Mouse (Mus musculus): ENCODE results near the gene Tmem235.
"Not testable (repeated sequence)": the region's sequence is repeated elsewhere in the genome, so short reads cannot be mapped to it uniquely, and the experiment has no call there.

Gene Tmem235

GRCm38 (mm10) chr11:117860601-117861000 is at the start of gene Tmem235:
TSS of gene Tmem235 (plus strand) at chr11:117860752.
- in situ Hi-C loops (cut with MboI; ENCODE audit: low sequenced_read_pairs): loop anchor here (10.0 to 25.0 kb wide), 2 partner anchors 234 to 352 kb away; no protein-coding TSS in a partner anchor

- in situ Hi-C loops (cut with MboI; ENCODE audit: low sequenced_read_pairs): no loop called here
Observed at GRCm38 (mm10) chr11:117813867-117814266, 46.7 kb upstream of the Tmem235 start.

GRCm38 (mm10) chr11:117814704-117815366 is 45.7 kb upstream of the Tmem235 start:
- in situ Hi-C loops (cut with MboI; ENCODE audit: low sequenced_read_pairs): no loop called here

- in situ Hi-C loops (cut with MboI; ENCODE audit: low sequenced_read_pairs): not testable (repeated sequence)
Observed at GRCm38 (mm10) chr11:117815850-117816249, 44.7 kb upstream of the Tmem235 start.

GRCm38 (mm10) chr11:117816389-117816996 is 44.1 kb upstream of the Tmem235 start:
- in situ Hi-C loops (cut with MboI; ENCODE audit: low sequenced_read_pairs): no loop called here

- in situ Hi-C loops (cut with MboI; ENCODE audit: low sequenced_read_pairs): no loop called here
Observed at GRCm38 (mm10) chr11:117819095-117819494, 41.5 kb upstream of the Tmem235 start.

- in situ Hi-C loops (cut with MboI; ENCODE audit: low sequenced_read_pairs): loop anchor here (5.0 kb wide), 1 partner anchor 113 kb away; no protein-coding TSS in a partner anchor
Observed at GRCm38 (mm10) chr11:117820173-117820572, 40.4 kb upstream of the Tmem235 start.

- in situ Hi-C loops (cut with MboI; ENCODE audit: low sequenced_read_pairs): loop anchor here (5.0 kb wide), 1 partner anchor 115 kb away; no protein-coding TSS in a partner anchor
Observed at GRCm38 (mm10) chr11:117821868-117822267, 38.7 kb upstream of the Tmem235 start.

- in situ Hi-C loops (cut with MboI; ENCODE audit: low sequenced_read_pairs): loop anchor here (5.0 kb wide), 1 partner anchor 115 kb away; no protein-coding TSS in a partner anchor
Observed at GRCm38 (mm10) chr11:117822728-117823241, 37.8 kb upstream of the Tmem235 start.

GRCm38 (mm10) chr11:117823411-117823810 is 37.1 kb upstream of the Tmem235 start:
- in situ Hi-C loops (cut with MboI; ENCODE audit: low sequenced_read_pairs): loop anchor here (5.0 kb wide), 1 partner anchor 116 kb away; no protein-coding TSS in a partner anchor

GRCm38 (mm10) chr11:117824060-117824969 is 36.2 kb upstream of the Tmem235 start:
- in situ Hi-C loops (cut with MboI; ENCODE audit: low sequenced_read_pairs): loop anchor here (5.0 kb wide), 1 partner anchor 117 kb away; no protein-coding TSS in a partner anchor

- in situ Hi-C loops (cut with MboI; ENCODE audit: low sequenced_read_pairs): no loop called here
Observed at GRCm38 (mm10) chr11:117825333-117826101, 35.0 kb upstream of the Tmem235 start, which contains the start of the genes Afmid and Tk1. TSS of gene Afmid (plus strand) at chr11:117825924. TSS of gene Tk1 (minus strand) at chr11:117826092.

GRCm38 (mm10) chr11:117826164-117826563 is 34.4 kb upstream of the Tmem235 start:
- in situ Hi-C loops (cut with MboI; ENCODE audit: low sequenced_read_pairs): no loop called here

GRCm38 (mm10) chr11:117826916-117827315 is 33.6 kb upstream of the Tmem235 start:
- in situ Hi-C loops (cut with MboI; ENCODE audit: low sequenced_read_pairs): no loop called here

GRCm38 (mm10) chr11:117827386-117827785 is 33.2 kb upstream of the Tmem235 start:
- in situ Hi-C loops (cut with MboI; ENCODE audit: low sequenced_read_pairs): no loop called here

- in situ Hi-C loops (cut with MboI; ENCODE audit: low sequenced_read_pairs): no loop called here
Observed at GRCm38 (mm10) chr11:117828149-117828887, 32.2 kb upstream of the Tmem235 start.

- in situ Hi-C loops (cut with MboI; ENCODE audit: low sequenced_read_pairs): no loop called here
Observed at GRCm38 (mm10) chr11:117828888-117829604, 31.5 kb upstream of the Tmem235 start.

- in situ Hi-C loops (cut with MboI; ENCODE audit: low sequenced_read_pairs): no loop called here
Observed at GRCm38 (mm10) chr11:117829671-117830215, 30.8 kb upstream of the Tmem235 start.
